Mouse (Mus musculus) testis, adult 2 months (tissue): Measurements from ENCODE around the gene 1700001C19Rik. TPM values are rescaled to one million over a fixed set of nuclear protein-coding genes. Genes with fewer than 3 reads are reported as not detected.

Experiments
- H3K27ac ChIP-seq: fragments of 200-500 bp; 2 replicates; pipeline ENCODE4 v1.5.1; 2012; ENCODE audit warnings: low read depth, low read length; ENCODE audit not compliant: control insufficient read depth, insufficient read depth
- H3K27me3 ChIP-seq: fragments of 200-500 bp; 2 replicates; pipeline ENCODE4 v1.6.1; 2012; ENCODE audit warnings: mild to moderate bottlenecking, low read length, moderate library complexity; ENCODE audit not compliant: control insufficient read depth, insufficient read depth
- H3K36me3 ChIP-seq: fragments of 200-500 bp; 2 replicates; pipeline ENCODE4 v1.6.1; 2012; ENCODE audit warnings: mild to moderate bottlenecking, low read length; ENCODE audit not compliant: control insufficient read depth, insufficient read depth
- H3K4me1 ChIP-seq: fragments of 200-500 bp; 2 replicates; pipeline ENCODE4 v1.6.1; 2012; ENCODE audit warnings: low read length; ENCODE audit not compliant: control insufficient read depth, insufficient read depth
- H3K4me3 ChIP-seq: fragments of 200-500 bp; 2 replicates; pipeline ENCODE4 v1.5.1; 2012; ENCODE audit warnings: low read depth, mild to moderate bottlenecking, low read length, moderate library complexity, mixed read lengths; ENCODE audit not compliant: control insufficient read depth
- CTCF ChIP-seq: fragments of 200-500 bp; IDR thresholded peaks from 2 replicates; pipeline ENCODE4 v1.5.1; 2012; ENCODE audit warnings: low read depth, mild to moderate bottlenecking, inconsistent platforms, low read length, moderate library complexity; ENCODE audit not compliant: control insufficient read depth, insufficient read depth, insufficient replicate concordance
- POLR2A ChIP-seq: fragments of 200-500 bp; IDR thresholded peaks from 2 replicates; pipeline ENCODE4 v1.6.1; 2012; ENCODE audit warnings: low read depth, mild to moderate bottlenecking, inconsistent platforms, low read length, moderate library complexity; ENCODE audit not compliant: control insufficient read depth
- polyA plus RNA-seq: library from polyadenylated mRNA; depleted of rRNA; stranded (reverse); fragments of >200 nt; gene quantifications from 2 replicates; pipeline ENCODE4 v1.2.3, GENCODE M21; 2012; rRNA removed

The 1700001C19Rik gene
- 545 and 576 TPM in 2 replicates for polyA plus RNA-seq

- Histone ChIP-seq H3K4me1 (peaks cover 3% of the 10 kb centered on the region; the same call in 1 of the 2 replicates), H3K27me3 (no peaks in the 10 kb centered on the region), H3K4me3 (peak within 1 kb of the TSS; percentile 67), H3K36me3 (no peaks in the 10 kb centered on the region), H3K27ac (no peak within 1 kb of the TSS)
- TF ChIP-seq POLR2A = no peak
Observed at GRCm38 (mm10) chr17:47436907-47437547, at the start of gene 1700001C19Rik. Gene 1700001C19Rik (minus strand): TSS chr17:47437376.

GRCm38 (mm10) chr17:47485791-47486190, 48.6 kb upstream of the 1700001C19Rik start:
- TF ChIP-seq POLR2A = no peak
- no peak for TF ChIP-seq CTCF
- Histone ChIP-seq H3K27me3 (no peaks in the 10 kb centered on the region), H3K4me3 (no peak overlapping the region), H3K4me1 (peaks cover 5% of the 10 kb centered on the region), H3K27ac (no peak overlapping the region), H3K36me3 (peaks cover 1% of the 10 kb centered on the region)

- peaks cover 5% of the 10 kb centered on the region for H3K4me1 ChIP-seq
- TF ChIP-seq POLR2A (no peak), CTCF (no peak)
- H3K27me3 ChIP-seq = no peaks in the 10 kb centered on the region
- H3K27ac ChIP-seq = no peak overlapping the region
- no peak overlapping the region for H3K4me3 ChIP-seq
- peaks cover 1% of the 10 kb centered on the region for H3K36me3 ChIP-seq
Observed at GRCm38 (mm10) chr17:47484993-47485392, 47.8 kb upstream of the 1700001C19Rik start.

- no peak for TF ChIP-seq CTCF
- TF ChIP-seq POLR2A = no peak
- Histone ChIP-seq H3K36me3 (peaks cover 1% of the 10 kb centered on the region), H3K27me3 (no peaks in the 10 kb centered on the region), H3K27ac (no peak overlapping the region), H3K4me1 (peaks cover 5% of the 10 kb centered on the region), H3K4me3 (no peak overlapping the region)
Observed at GRCm38 (mm10) chr17:47484241-47484921, 47.2 kb upstream of the 1700001C19Rik start.

GRCm38 (mm10) chr17:47482401-47482800, 45.2 kb upstream of the 1700001C19Rik start:
- TF ChIP-seq POLR2A = no peak
- TF ChIP-seq CTCF = peak; percentile 80; the same call in 1 of the 2 replicates
- H3K4me3 ChIP-seq = no peak overlapping the region
- H3K27me3 ChIP-seq = no peaks in the 10 kb centered on the region
- H3K27ac ChIP-seq = no peak overlapping the region
- H3K4me1 ChIP-seq = peaks cover 5% of the 10 kb centered on the region
- no peaks in the 10 kb centered on the region for H3K36me3 ChIP-seq

GRCm38 (mm10) chr17:47479887-47480286, 42.7 kb upstream of the 1700001C19Rik start:
- H3K27ac ChIP-seq = no peak overlapping the region
- no peak overlapping the region for H3K4me3 ChIP-seq
- TF ChIP-seq CTCF = no peak
- no peak for TF ChIP-seq POLR2A
- no peaks in the 10 kb centered on the region for H3K36me3 ChIP-seq
- H3K4me1 ChIP-seq = peaks cover 2% of the 10 kb centered on the region
- H3K27me3 ChIP-seq = no peaks in the 10 kb centered on the region

- Histone ChIP-seq H3K4me1 (no peaks in the 10 kb centered on the region), H3K27me3 (no peaks in the 10 kb centered on the region), H3K36me3 (no peaks in the 10 kb centered on the region), H3K4me3 (no peak overlapping the region), H3K27ac (no peak overlapping the region)
- TF ChIP-seq POLR2A (no peak), CTCF (peak; percentile 89; the same call in 1 of the 2 replicates)
Observed at GRCm38 (mm10) chr17:47475714-47476113, 38.5 kb upstream of the 1700001C19Rik start.

GRCm38 (mm10) chr17:47475181-47475580, 38.0 kb upstream of the 1700001C19Rik start:
- Histone ChIP-seq H3K27me3 (no peaks in the 10 kb centered on the region), H3K4me3 (no peak overlapping the region), H3K36me3 (no peaks in the 10 kb centered on the region), H3K4me1 (no peaks in the 10 kb centered on the region; the same call in 1 of the 2 replicates), H3K27ac (no peak overlapping the region)
- TF ChIP-seq POLR2A (no peak), CTCF (no peak)
